Comparison of ENCODE assay signal across 12 mouse cellular contexts in the genomic region with DNA sequence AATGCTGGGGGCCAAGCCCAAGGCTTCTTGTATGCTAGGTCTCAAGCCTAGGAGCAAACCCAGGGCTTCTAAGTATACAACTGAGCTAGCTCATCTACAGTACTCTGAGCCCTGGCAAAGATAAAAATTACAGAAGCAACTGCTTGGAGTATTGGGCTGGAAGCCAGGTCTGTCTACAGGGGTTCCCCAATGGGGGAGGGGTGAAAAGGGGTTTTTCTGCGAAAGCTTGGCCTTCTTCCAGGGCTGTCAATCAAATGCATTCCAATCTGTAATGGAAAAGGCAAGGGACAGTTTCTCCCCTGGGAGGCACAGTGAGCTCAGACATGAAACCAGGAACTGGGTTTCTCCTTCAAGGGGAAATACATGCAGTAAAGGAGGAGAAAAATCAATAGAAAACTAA.
A peak's percentile ranks its signal among the peaks of the same experiment; 100 is the strongest.
DNase-seq lines count a peak whose midpoint lies in the region; ATAC-seq lines count a peak whose summit lies in the region.
"Had no signal": no experiment of that assay in that cellular context is flagged by ENCODE, and none has a peak within 500 bp of the region (broad histone marks: within the 10 kb centered on the region; RNA-seq: fewer than 3 reads in every experiment).

No protein-coding gene starts in this region.

- no peak overlapping the region for H3K4me3 ChIP-seq in hindbrain, embryonic 12.5 days
- H3K4me3 ChIP-seq: embryonic facial prominence, embryonic 15.5 days; intestine, embryonic 15.5 days; liver, embryonic 13.5 days; neural tube, embryonic 12.5 days had no signal

- no peaks in the 10 kb centered on the region for H3K27me3 ChIP-seq in hindbrain, embryonic 12.5 days
- H3K27me3 ChIP-seq: embryonic facial prominence, embryonic 15.5 days; intestine, embryonic 15.5 days; liver, embryonic 13.5 days; neural tube, embryonic 12.5 days had no signal

- no peaks in the 10 kb centered on the region for H3K9me3 ChIP-seq in hindbrain, embryonic 12.5 days (replicated peaks)
- H3K9me3 ChIP-seq: embryonic facial prominence, embryonic 15.5 days; intestine, embryonic 15.5 days; liver, embryonic 13.5 days; neural tube, embryonic 12.5 days had no signal

- no peaks in the 10 kb centered on the region for H3K36me3 ChIP-seq in hindbrain, embryonic 12.5 days
- H3K36me3 ChIP-seq: embryonic facial prominence, embryonic 15.5 days; intestine, embryonic 15.5 days; liver, embryonic 13.5 days; neural tube, embryonic 12.5 days had no signal

- no peak overlapping the region for H3K9ac ChIP-seq in hindbrain, embryonic 12.5 days
- H3K9ac ChIP-seq: embryonic facial prominence, embryonic 15.5 days; intestine, embryonic 15.5 days; liver, embryonic 13.5 days; neural tube, embryonic 12.5 days had no signal

- ATAC-seq in hindbrain, embryonic 12.5 days (ENCODE audit: low FRiP score), result peak; percentile 43; the same call in 1 of the 2 replicates
- no peak for ATAC-seq in activated CD4-positive, CD25-positive, alpha-beta regulatory T cell, adult 4 months
- ATAC-seq: intestine, embryonic 15.5 days had no signal

- peak overlapping the region; percentile 62 for H3K27ac ChIP-seq in hindbrain, embryonic 12.5 days
- H3K27ac ChIP-seq: embryonic facial prominence, embryonic 15.5 days; intestine, embryonic 15.5 days; liver, embryonic 13.5 days; neural tube, embryonic 12.5 days had no signal

- peaks cover 19% of the 10 kb centered on the region for H3K4me1 ChIP-seq in hindbrain, embryonic 12.5 days
- H3K4me1 ChIP-seq: intestine, embryonic 15.5 days had no signal

- 28% methylated on average over 1 of the region's 1 CpGs for WGBS in hindbrain, embryonic 12.5 days

- peak; percentile 30 for DNase-seq in adrenal gland, postnatal 10 days
- DNase-seq in adrenal gland, postnatal 4 days (ENCODE audit: low spot score in 2 of 2), result no peak
- DNase-seq in kidney, postnatal 14 days, result peak; percentile 47
- no peak for DNase-seq in kidney, adult 11 months
- DNase-seq in MN1 (ENCODE audit: low spot score), result peak; percentile 16
- no peak for DNase-seq in thymus, adult 18-20 months
- DNase-seq: liver, embryonic 13.5 days had no signal

- no peak overlapping the region for H3K4me2 ChIP-seq in hindbrain, embryonic 12.5 days (replicated peaks)
- H3K4me2 ChIP-seq: embryonic facial prominence, embryonic 15.5 days; intestine, embryonic 15.5 days; liver, embryonic 13.5 days; neural tube, embryonic 12.5 days had no signal

Comparison
In these comparisons a context has a peak if more than half of its experiments do, and no peak if none do; other contexts are left out.
1. DNase-seq: peak in adrenal gland, postnatal 10 days (single experiment), kidney, postnatal 14 days (single experiment) and MN1 (single experiment); none in adrenal gland, postnatal 4 days (0 of 2), kidney, adult 11 months (single experiment) and thymus, adult 18-20 months (0 of 2).